Mouse (Mus musculus): ENCODE measurements around the gene Pnrc1. TPM values are rescaled to one million over a fixed set of nuclear protein-coding genes. Genes with fewer than 3 reads are reported as not detected.

Pnrc1 gene
- total and polyA plus RNA-seq, 3 experiments: 27.8 to 35.3 (median 32.2) TPM

DNA sequence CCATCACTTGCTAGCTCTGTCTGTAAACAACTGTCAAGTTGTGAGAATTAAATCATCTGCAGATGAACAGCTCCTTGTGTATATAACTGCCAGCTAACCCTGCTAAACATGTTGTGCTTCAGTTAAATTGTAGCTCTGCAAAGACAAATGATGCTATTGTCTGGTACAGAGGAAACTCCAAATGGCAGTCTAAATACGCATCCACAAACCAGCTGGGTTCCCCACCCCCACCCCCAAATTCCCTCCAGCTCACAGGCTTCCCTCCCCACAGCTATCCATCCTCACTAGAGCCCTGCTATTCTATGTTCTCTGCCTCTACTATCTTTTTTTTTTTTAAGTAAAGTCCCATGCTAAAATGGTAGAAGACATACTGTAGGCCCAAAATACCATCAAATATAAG, 68.1 kb downstream of the Pnrc1 start:
- dilution Hi-C loops (cut with MboI; ENCODE audit: extremely low pct_ligation_motif_present, extremely low pct_unique_long_range_greater_than_20kb, low sequenced_read_pairs): no loop called here
- no peak overlapping the region for H3K27ac ChIP-seq (ENCODE audit: insufficient read depth, low read depth)
- no peaks in the 10 kb centered on the region for H3K4me1 ChIP-seq (ENCODE audit: control insufficient read depth in 1 of 2, insufficient read depth in 2 of 2)
- TF ChIP-seq USF2 (conservative IDR thresholded peaks at IDR 0.05; ENCODE audit: low read depth, low read length): no peak
- TF ChIP-seq TCF12 (IDR thresholded peaks at IDR 0.05; ENCODE audit: low read depth, low read length): no peak
- TF ChIP-seq USF1 (IDR thresholded peaks at IDR 0.05; ENCODE audit: low read depth, low read length): no peak
- no peak for TF ChIP-seq ETS1 (conservative IDR thresholded peaks at IDR 0.05; ENCODE audit: low read depth, low read length)
- TF ChIP-seq NELFE (IDR thresholded peaks at IDR 0.05; ENCODE audit: low read depth, low read length): no peak
- no peak for TF ChIP-seq UBTF (IDR thresholded peaks at IDR 0.05; ENCODE audit: low read depth, low read length)
- TF ChIP-seq SIN3A (IDR thresholded peaks at IDR 0.05; ENCODE audit: low read length): no peak
- TF ChIP-seq MAX (IDR thresholded peaks at IDR 0.05; ENCODE audit: low read length): no peak
- no peaks in the 10 kb centered on the region for H3K36me3 ChIP-seq (replicated peaks in 1 of 2; ENCODE audit: control insufficient read depth in 1 of 2, insufficient read depth in 1 of 2, low read length in 1 of 2)
- in situ Hi-C loops (cut with MboI; ENCODE audit: low pct_ligation_motif_present, low pct_unique_long_range_greater_than_20kb, low sequenced_read_pairs): no loop called here
- no peak overlapping the region for H3K4me2 ChIP-seq (ENCODE audit: insufficient read depth, low read depth, poor library complexity, severe bottlenecking)
- no peak overlapping the region for H3K9ac ChIP-seq (ENCODE audit: insufficient read depth, low read depth)
- H3K27me3 ChIP-seq (replicated peaks): no peaks in the 10 kb centered on the region
- no peaks in the 10 kb centered on the region for H3K9me3 ChIP-seq (replicated peaks; ENCODE audit: low read length)
- no peaks in the 10 kb centered on the region for H3K79me2 ChIP-seq (replicated peaks; ENCODE audit: control insufficient read depth, extremely low read depth, insufficient read depth, poor library complexity, severe bottlenecking)
- no peak for DNase-seq (ENCODE audit: extremely low read depth)
- no peak overlapping the region for H3K4me3 ChIP-seq (replicated peaks in 1 of 3; ENCODE audit: low read depth in 2 of 3, low read length in 2 of 3, poor library complexity in 1 of 3)

DNA sequence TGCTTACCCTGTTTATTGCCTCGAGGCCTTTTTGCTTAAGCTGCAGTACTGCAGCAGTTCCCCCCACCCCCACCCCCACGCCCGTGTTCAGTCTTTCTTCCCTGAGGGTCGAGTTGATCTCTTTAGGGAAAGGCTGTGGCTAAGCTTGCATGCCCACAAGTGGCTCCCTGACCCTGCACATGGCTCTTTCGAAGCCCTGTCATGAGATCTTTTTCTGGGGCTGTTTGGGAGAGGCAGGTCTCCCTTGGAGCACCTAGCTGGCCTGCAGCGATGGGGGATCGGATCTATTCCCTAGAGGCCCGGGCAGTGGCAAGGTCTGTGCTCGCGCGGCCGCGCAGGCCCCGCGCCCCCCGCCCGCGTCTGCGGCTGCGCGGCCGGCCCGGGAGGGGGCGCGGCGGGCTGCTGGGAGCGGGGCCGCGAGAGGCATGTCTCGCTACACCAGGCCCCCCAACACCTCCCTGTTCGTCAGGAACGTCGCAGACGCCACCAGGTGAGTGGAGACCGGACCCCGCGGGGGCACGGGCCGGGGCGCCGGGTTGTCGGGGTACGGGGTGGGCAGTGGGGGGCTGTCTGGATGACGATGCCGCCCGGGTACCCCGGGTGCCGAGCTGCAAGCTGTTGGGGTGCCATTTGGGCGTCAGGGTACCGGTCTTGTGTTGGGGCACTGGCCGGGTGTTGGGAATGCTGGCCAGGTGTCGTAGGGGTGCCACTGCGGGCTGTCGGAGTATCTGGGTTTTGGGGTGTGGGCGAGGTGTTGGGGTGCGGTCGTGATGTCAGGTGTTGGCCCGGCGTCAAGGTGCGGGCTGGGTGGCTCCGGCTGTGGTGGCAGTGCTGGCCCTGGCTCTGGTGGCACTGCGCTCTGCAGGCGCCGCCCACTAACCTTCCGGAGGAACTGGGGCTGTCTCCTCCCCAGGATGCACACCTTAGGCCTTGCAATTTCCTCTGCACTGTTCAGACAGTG, 80.8 kb downstream of the Pnrc1 start, which contains the start of gene Srsf12:
Gene Srsf12 (plus strand): TSS at position 111 of the 961 bp plus-strand sequence.
- Histone ChIP-seq H3K9ac (ENCODE audit: insufficient read depth, low read depth) (no peak within 1 kb of the TSS), H3K4me3 (replicated peaks in 1 of 3; ENCODE audit: low read depth in 2 of 3, low read length in 2 of 3, poor library complexity in 1 of 3) (no peak within 1 kb of the TSS), H3K9me3 (replicated peaks; ENCODE audit: low read length) (peaks cover 5% of the 10 kb centered on the region), H3K36me3 (replicated peaks in 1 of 2; ENCODE audit: control insufficient read depth in 1 of 2, insufficient read depth in 1 of 2, low read length in 1 of 2) (no peaks in the 10 kb centered on the region), H3K27me3 (replicated peaks) (no peaks in the 10 kb centered on the region), H3K79me2 (replicated peaks; ENCODE audit: control insufficient read depth, extremely low read depth, insufficient read depth, poor library complexity, severe bottlenecking) (no peaks in the 10 kb centered on the region), H3K4me1 (ENCODE audit: control insufficient read depth in 1 of 2, insufficient read depth in 2 of 2) (no peaks in the 10 kb centered on the region), H3K27ac (ENCODE audit: insufficient read depth, low read depth) (no peak within 1 kb of the TSS), H3K4me2 (ENCODE audit: insufficient read depth, low read depth, poor library complexity, severe bottlenecking) (no peak within 1 kb of the TSS)
- in situ Hi-C loops (cut with MboI; ENCODE audit: low pct_ligation_motif_present, low pct_unique_long_range_greater_than_20kb, low sequenced_read_pairs): no loop called here
- dilution Hi-C loops (cut with MboI; ENCODE audit: extremely low pct_ligation_motif_present, extremely low pct_unique_long_range_greater_than_20kb, low sequenced_read_pairs): no loop called here
- no peak for DNase-seq (ENCODE audit: extremely low read depth)
- TF ChIP-seq USF1 (IDR thresholded peaks at IDR 0.05; ENCODE audit: low read depth, low read length): no peak
- TF ChIP-seq HCFC1 (IDR thresholded peaks at IDR 0.05; ENCODE audit: low read depth, low read length): no peak
- no peak for TF ChIP-seq KAT2A (IDR thresholded peaks at IDR 0.05; ENCODE audit: insufficient replicate concordance, low read length)
- no peak for TF ChIP-seq ZNF384 (IDR thresholded peaks at IDR 0.05; ENCODE audit: low read depth, low read length)
- TF ChIP-seq MXI1 (IDR thresholded peaks at IDR 0.05; ENCODE audit: low read depth, low read length): no peak
- no peak for TF ChIP-seq MAFK (IDR thresholded peaks at IDR 0.05; ENCODE audit: insufficient replicate concordance, low read length)
- no peak for TF ChIP-seq PAX5 (IDR thresholded peaks at IDR 0.05; ENCODE audit: low read length)
- TF ChIP-seq IRF4 (IDR thresholded peaks at IDR 0.05; ENCODE audit: low read depth, low read length): no peak
- TF ChIP-seq ZKSCAN1 (IDR thresholded peaks at IDR 0.05; ENCODE audit: borderline replicate concordance, low read depth, low read length): no peak
- no peak for TF ChIP-seq UBTF (IDR thresholded peaks at IDR 0.05; ENCODE audit: low read depth, low read length)
- TF ChIP-seq JUN (IDR thresholded peaks at IDR 0.05; ENCODE audit: insufficient read depth, low read depth, low read length): no peak
- TF ChIP-seq E2F4 (IDR thresholded peaks at IDR 0.05; ENCODE audit: insufficient replicate concordance, low read depth, low read length): no peak
- TF ChIP-seq POLR2A (IDR thresholded peaks at IDR 0.05; ENCODE audit: low read depth, low read length): no peak
- TF ChIP-seq ZMIZ1 (IDR thresholded peaks at IDR 0.05; ENCODE audit: low read depth, low read length): no peak
- no peak for TF ChIP-seq CTCF (conservative IDR thresholded peaks at IDR 0.05 in 1 of 2, IDR thresholded peaks at IDR 0.05 in 1 of 2; ENCODE audit: low read depth in 2 of 2, low read length in 2 of 2)
- TF ChIP-seq NRF1 (IDR thresholded peaks at IDR 0.05; ENCODE audit: low read depth, low read length): no peak
- no peak for TF ChIP-seq SIN3A (IDR thresholded peaks at IDR 0.05; ENCODE audit: low read length)
- no peak for TF ChIP-seq CHD1 (IDR thresholded peaks at IDR 0.05; ENCODE audit: low read depth, low read length)
